Mouse (Mus musculus) kidney, postnatal 10 days (tissue): ENCODE results near the gene Hba-x.
"Not testable (repeated sequence)": the region's sequence is repeated elsewhere in the genome, so short reads cannot be mapped to it uniquely, and the experiment has no call there.

Source experiments
- DNase-seq: peaks from one replicate; pipeline ENCODE4 v3.0.0; 2021; ENCODE audit warnings: mixed read lengths

Hba-x gene

GRCm38 (mm10) chr11:32286695-32287492, 10.7 kb downstream of the Hba-x start, which contains the start of gene Hbq1b:
TSS of gene Hbq1b (plus strand) at chr11:32286965.
- DNase-seq, result peak; percentile 88

- DNase-seq, result no peak
Observed at GRCm38 (mm10) chr11:32287493-32287825, 11.3 kb downstream of the Hba-x start.

DNA sequence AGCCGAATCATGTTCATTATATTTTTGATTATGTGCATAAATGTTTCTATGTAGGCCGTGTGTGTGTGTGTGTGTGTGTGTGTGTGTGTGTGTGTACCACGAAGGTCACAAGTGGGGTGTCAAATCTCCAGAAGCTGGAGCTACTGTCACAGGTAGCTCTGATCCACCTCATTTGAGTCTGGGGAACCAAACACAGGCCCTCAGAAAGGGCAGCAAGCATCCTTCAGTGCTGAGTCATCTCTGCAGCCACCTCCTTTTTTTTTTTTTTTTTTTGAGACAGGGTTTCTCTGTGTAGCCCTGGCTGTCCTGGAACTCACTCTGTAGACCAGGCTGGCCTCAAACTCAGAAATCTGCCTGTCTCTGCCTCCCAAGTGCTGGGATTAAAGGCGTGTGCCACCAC, 16.6 kb downstream of the Hba-x start:
- not testable (repeated sequence) for DNase-seq

DNA sequence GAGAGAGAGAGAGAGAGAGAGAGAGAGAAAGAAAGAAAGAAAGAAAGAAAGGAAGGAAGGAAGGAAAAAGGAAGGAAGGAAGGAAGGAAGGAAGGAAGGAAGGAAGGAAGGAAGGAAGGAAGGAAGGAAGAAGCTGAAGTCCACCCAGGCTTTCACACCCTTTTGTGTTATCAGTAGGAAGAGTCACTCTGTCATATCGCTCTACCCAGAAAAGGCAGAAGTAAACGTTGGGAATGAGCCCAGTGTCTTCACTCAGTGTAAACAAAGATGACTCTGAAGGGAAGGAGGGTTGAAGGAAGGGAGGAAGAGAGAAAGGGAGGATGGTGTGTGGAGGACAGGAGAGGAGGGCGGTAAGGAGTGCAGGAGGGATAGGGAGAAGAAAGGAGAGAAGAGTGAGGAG, 17.3 kb downstream of the Hba-x start:
- not testable (repeated sequence) for DNase-seq

GRCm38 (mm10) chr11:32296203-32296602, 20.0 kb downstream of the Hba-x start, which contains the start of gene Hba-a2:
TSS of gene Hba-a2 (plus strand) at chr11:32296489.
- not testable (repeated sequence) for DNase-seq

DNA sequence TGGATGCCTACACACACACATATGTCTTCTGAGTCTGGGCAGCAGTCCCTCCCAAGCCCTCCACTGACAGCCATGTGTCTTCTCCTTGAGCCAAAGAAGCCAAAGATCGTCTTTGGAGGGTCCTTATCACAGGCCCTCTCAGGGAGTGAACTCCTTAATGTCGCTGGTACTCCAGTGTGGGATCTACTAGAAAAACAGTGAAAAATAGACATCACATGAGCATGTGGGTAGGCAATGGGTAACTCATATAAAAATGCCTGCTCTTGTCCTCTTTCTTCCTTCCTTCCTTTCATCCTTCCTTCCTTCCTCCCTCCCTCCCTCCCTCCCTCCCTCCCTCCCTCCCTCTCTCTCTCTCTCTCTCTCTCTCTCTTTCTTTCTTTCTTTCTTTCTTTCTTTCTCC, 21.2 kb downstream of the Hba-x start:
- not testable (repeated sequence) for DNase-seq

GRCm38 (mm10) chr11:32297866-32298531, 21.8 kb downstream of the Hba-x start:
- no peak for DNase-seq

GRCm38 (mm10) chr11:32298532-32298918, 22.3 kb downstream of the Hba-x start:
- DNase-seq, result no peak

DNA sequence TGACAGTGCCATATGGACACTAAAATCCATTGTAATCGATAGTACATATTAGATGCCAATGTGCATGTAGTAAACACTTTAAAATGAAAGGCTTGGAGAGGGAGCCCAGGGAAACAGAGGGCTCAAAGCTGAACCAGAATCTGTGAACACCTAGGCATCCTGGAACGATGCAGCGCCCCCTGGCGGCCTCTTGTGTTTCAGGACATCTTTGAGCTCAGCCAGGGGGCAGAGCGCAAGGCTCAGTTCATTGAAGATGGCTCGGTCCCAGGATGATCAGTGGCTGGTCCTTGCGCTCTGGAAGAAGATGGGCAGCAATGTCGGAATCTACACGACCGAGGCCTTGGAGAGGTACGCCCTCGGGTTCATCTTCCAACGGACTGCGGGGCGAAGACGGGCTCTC, 23.7 kb downstream of the Hba-x start, which contains the start of gene Hbq1a:
TSS of gene Hbq1a (plus strand) at position 205 of the 400 bp plus-strand sequence.
- DNase-seq, result peak; percentile 81

GRCm38 (mm10) chr11:32300279-32301267, 24.4 kb downstream of the Hba-x start:
- no peak for DNase-seq

- DNase-seq, result no peak
Observed at GRCm38 (mm10) chr11:32301506-32301905, 25.3 kb downstream of the Hba-x start.

DNA sequence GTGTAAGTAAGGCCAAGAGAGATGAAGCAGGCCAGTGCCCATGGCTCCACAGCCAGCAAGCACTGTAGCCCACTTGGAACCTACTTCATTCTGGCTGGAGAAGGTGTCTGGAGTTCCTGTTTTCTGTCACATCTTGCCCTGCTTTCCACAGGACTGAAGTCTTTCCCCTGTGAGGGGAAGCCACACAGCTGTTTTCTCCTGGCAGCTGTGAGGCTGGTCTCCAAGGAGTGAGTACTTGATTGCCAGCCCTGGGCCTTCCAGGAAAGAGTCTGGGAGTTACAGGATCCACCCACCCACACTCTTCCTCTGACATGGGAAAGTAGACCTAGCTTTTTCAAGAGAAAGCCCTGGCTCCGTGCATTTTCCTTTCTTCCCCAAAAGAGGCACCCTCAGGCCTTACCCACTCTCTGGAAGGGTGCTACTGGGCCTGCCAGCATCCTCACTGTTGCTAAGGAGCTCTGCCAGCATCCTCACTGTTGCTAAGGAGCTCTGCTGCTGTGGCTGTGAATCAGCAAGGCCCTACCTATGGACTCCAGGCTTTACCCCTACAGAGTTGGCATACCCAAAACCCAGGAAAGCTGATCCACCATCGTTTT, 26.7 kb downstream of the Hba-x start:
- no peak for DNase-seq

DNA sequence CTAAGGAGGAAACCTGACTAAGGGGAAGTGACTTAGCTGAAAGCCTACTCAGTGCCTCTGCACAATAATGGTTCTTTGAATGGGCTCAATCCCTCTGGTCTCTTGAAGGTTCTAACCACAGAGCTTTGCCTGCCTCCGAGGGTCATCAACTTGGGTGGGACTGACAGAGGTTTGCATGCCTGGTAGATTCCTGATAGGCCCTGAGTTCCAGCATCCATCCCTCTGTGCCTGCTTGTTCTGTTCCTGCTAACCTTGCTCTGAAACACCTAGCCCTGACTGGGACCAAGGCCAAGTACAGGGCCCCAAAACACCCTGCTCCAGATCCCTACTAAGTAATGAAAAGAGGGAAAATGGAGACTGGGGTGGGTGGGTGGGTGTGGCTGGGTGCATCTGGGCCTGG, 27.3 kb downstream of the Hba-x start:
- DNase-seq, result no peak

GRCm38 (mm10) chr11:32307006-32307405, 30.8 kb downstream of the Hba-x start:
- DNase-seq, result no peak

GRCm38 (mm10) chr11:32309446-32309845, 33.2 kb downstream of the Hba-x start:
- DNase-seq, result no peak

GRCm38 (mm10) chr11:32309928-32310327, 33.7 kb downstream of the Hba-x start:
- no peak for DNase-seq

- DNase-seq, result no peak
Observed at GRCm38 (mm10) chr11:32316009-32316408, 39.8 kb downstream of the Hba-x start.

DNA sequence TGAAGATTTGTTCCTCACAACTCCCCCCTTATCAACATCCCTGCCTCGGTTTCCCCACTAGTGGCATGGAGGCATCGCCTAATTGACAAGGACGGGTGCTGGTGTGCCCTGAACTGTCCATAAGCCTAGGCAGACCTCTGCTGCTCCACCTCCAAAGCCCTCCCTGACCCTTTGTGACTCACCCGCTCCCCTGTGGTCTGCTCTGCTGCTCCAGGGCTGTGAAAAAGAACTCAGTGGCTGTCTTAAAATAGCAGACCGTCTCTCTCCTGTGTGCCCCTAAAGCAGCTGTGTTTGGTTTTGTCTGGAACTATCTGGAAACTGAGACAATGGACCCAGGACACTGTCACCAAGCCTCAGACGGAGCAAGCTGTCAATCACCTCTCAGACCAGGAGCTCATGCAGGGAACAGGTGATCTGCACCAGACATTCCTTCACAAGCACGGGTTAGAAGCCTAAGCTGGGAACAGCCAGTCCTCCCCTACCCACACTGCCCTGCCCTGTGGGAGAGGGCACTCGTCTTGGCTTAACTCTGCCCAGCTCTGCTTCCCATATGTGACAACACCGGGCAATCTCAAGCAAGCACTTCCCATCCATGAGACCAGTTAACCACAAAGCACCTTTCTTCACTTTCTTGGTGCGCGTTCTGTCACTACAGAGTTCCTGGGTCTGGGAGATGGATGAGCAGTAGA, 44.5 kb downstream of the Hba-x start:
- DNase-seq, result no peak

- peak; percentile 86 for DNase-seq
Observed at GRCm38 (mm10) chr11:32321196-32321565, 45.0 kb downstream of the Hba-x start.

- peak; percentile 93 for DNase-seq
Observed at GRCm38 (mm10) chr11:32324609-32325008, 48.4 kb downstream of the Hba-x start.
